Mouse (Mus musculus): ENCODE data around the gene Efcab9.

DNA sequence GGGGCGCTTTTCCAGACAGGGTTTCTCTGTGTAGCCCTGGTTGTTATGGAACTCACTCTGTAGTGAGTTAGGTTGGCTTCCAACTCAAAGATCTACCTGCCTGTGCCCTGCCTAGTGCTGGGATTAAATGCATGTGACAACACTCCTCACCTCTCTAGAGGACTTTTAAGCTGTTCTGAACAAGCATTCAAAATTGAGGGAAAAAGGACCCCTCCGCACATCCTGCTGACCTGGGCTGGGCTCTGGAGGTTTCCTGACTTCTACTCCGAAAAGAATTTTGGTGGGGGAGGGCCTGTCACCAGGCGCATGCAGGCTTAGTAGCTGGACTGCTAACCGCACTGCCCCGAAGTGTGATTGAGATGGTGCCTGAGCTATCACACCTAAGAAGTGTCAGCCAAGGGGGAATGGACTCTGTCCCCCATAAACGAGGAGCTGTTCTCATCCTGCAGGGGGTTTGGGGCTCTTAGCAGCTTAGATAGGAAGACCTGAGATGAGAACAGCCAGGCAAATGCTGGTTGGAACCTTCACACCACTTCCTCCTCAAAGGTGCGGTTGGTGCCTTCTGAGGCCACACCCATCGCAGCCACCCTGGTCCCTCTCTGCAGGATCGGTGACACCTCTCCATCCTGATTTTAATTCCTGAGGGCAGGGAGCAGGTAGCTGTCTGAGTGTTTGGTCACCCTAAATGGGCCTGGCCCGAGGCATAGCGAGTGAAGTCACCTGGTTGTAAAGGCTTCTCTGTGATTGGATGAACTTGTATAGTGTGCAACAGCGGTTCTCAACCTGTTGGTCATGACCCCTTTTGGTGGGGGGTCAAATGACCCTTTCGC lies 21.6 kb upstream of the Efcab9 start:
- TF ChIP-seq CTCF (IDR thresholded peaks at IDR 0.05; ENCODE audit: low read depth, low read length) (no peak), POLR2A (IDR thresholded peaks at IDR 0.05; ENCODE audit: insufficient read depth, low read length) (no peak)

All from ES-Bruce4 (cell line).